Mouse (Mus musculus) bone marrow macrophage, adult 2 months (primary cell): ENCODE measurements around the gene Bean1.

Experiments used
- CTCF ChIP-seq: IDR thresholded peaks from 2 replicates; pipeline ENCODE4 v1.5.1; 2012; ENCODE audit warnings: low read depth, mild to moderate bottlenecking, low read length, moderate library complexity
- POLR2A ChIP-seq: IDR thresholded peaks from 2 replicates; pipeline ENCODE4 v1.6.1; 2012; ENCODE audit warnings: mild to moderate bottlenecking, low read depth, low read length, borderline replicate concordance

- no peak for TF ChIP-seq CTCF
- TF ChIP-seq POLR2A = no peak
Measured at GRCm38 (mm10) chr8:104232039-104232438, 61.8 kb downstream of the Bean1 start.
